Mouse (Mus musculus): ENCODE measurements around the gene Crebl2.

Gene Crebl2

DNA sequence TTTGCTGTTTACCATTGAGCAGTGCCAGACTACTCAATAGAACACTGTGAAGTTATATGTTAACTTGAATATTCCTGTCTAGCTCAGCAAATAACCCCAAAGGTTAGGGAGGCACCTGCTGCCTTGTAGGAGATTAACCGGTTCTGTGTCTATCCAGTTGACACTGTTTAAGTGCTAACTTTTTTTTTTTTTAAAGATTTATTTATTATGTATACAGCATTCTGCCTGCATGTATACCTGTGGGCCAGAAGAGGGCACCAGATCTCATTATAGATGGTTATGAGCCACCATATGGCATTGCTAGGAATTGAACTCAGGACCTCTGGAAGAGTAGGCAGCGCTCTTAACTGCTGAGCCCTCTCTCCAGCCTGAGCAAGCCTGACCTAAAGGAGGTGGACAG lies 43.1 kb downstream of the Crebl2 start:
- no peak for DNase-seq (ENCODE audit: low spot score)

DNA sequence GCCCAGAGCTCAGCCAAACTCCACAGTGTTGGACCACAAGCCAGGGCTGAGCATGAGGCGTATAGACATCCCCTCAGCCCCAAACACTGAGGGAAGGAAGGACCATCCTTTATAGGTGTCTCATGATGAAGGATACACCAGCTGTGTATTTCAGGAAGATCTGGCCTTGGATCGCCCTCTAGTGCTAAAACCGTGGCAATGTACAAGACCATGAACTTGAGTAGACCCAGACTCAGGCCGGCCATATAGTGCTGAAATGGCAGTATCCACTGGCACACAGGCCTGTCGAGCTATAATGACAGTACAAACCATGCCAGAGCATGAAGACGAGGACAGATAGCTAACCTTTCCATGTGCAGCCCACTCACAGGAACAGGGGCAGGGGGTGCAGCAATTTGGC lies 46.8 kb downstream of the Crebl2 start:
- no peak for DNase-seq (ENCODE audit: low spot score)

DNA sequence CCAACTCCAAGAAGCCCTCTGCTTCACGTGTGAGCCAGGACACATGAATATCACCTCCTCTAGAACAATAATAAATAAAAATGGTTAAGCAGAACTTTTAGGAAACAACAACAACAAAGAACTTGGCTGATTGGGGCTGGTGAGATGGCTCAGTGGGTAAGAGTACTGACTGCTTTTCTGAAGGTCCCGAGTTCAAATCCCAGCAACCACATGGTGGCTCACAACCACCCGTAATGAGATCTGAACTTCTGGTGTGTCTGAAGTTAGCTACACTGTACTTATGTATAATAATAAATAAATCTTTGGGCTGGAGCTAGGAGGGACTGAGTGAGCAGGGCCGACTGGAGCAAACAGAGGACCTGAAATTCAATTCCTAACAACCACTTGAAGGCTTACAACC lies 47.3 kb downstream of the Crebl2 start:
- DNase-seq (ENCODE audit: low spot score), result no peak

DNA sequence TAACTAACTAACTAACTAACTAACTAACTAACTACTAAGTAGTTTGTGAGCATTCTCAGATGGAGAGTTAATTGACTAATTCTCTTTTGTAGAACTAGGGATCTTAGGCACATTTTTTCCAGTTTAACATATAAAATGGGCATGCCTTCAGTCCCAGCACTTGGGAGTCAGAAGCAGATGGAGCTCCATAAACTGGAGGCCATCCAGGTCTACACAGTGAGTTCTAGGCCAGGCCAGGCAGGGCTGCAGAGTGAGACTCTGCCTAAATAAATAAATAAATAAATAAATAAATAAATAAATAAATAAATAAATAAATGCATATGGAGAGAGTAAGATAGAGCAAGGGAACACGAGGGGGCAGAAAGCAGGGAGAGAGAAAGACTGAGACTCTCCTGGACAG lies 47.9 kb downstream of the Crebl2 start:
- DNase-seq (ENCODE audit: low spot score), result no peak

DNA sequence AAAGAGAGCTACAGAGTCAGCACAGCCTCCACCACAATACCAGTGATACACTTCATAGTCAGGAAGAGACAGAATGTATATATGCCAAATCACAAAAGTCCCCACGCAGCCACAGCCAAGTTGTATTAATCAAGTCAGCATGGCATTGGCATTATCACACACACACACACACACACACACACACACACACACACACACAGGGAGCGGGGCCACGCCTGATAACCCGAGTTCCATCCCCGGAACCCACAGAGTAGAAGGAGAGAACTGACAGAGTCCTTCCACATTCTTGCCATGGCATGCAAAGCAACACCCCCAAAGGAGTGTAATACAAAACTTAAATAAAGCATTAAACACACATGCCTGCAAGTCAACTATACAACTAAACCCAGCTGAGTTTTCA lies 49.6 kb downstream of the Crebl2 start:
- DNase-seq (ENCODE audit: low spot score), result no peak

DNA sequence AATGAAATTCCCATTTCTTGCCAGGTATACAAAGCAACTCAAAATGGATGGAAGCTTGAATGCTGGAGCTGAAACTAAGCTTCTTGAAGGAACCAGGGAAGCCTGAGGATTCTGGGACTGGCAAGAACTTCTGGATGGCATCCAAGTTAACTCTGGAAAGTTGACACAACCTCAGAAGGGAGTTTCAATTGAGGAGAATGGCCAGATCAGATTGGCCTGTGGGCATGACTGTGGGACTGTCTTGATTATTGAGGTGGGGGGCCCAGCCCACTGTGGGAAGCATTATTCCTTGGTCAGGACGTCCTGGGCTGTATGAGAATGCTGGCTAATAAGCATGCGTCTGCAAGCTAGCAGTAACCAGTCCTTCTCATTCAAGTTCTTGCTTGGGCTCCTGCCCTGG lies 50.1 kb downstream of the Crebl2 start:
- DNase-seq (ENCODE audit: low spot score), result no peak

DNA sequence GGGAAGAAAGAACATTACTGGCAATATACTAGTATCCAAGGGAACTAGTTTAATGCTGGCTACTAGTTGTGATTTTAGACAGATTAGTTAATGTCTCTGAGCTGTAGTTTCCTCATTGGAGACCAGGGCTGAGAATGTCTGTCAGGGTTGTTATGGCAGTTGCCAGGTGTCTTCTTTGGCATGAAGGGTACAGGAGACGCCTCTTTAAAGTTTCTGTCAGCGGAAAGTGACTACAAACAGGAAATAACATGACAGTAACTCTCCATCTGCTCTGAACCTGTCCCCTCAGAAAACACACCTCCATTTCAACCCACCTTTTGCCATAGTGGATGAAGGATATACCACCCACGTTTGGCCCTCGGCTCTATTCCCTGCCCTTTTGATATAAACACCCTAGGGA lies 53.7 kb downstream of the Crebl2 start:
- DNase-seq (ENCODE audit: low spot score), result no peak

DNA sequence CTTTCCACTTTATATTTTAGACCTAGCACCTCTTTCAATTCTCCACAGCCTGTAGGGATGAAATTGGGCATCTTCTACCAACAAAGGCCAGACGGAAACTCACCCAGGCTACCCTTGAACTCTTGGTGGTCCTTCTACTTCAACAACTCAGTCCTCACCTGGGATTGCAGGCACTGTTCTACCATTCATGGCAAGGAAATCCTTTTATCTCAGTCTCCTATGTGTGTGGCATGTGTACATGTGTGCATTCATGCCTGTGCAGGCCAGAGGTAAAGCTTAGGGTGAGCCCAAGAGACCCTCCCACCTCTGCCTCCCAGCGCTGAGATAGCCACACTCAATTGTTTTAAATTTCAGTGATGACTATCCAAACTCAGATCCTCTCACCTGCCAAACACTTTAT lies 55.6 kb downstream of the Crebl2 start:
- DNase-seq (ENCODE audit: low spot score), result no peak

DNA sequence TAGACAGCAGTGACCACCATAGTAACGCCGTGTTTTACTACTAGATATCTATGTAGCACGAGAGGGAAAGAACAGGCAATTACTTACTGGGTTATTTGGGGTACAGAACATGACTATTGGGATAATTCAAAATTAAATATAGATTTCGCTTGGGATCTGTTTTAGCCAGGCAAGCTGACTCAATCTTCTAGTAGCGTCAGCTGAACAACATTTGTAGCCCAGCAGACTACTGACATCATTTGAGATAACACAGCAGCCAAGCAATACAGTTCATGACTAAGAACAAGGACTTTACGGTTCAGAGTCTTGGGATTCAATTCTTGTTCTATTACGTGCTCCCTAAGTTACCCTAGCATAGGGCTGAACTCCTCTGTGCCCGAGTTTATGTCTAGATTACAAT lies 56.5 kb downstream of the Crebl2 start:
- DNase-seq (ENCODE audit: low spot score), result no peak

DNA sequence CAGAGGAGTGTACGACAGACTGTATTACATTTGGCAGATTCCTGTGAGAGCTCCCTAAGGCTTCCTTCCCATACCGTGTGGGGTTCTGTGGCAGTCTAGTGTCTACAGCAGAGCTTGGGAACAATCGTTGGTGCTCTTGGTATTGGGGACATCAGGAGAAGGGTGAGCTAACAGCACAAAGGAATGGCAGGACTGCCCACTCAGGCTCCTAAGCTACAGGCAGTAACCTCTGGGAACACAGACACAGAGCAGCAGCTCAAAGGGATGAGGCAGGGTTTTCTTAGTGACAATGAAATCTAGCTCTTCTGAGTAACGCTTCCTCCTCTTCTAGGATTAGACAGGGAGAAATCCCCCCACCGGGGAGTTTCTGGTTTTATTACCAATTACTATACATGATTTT lies 57.1 kb downstream of the Crebl2 start:
- no peak for DNase-seq (ENCODE audit: low spot score)

DNA sequence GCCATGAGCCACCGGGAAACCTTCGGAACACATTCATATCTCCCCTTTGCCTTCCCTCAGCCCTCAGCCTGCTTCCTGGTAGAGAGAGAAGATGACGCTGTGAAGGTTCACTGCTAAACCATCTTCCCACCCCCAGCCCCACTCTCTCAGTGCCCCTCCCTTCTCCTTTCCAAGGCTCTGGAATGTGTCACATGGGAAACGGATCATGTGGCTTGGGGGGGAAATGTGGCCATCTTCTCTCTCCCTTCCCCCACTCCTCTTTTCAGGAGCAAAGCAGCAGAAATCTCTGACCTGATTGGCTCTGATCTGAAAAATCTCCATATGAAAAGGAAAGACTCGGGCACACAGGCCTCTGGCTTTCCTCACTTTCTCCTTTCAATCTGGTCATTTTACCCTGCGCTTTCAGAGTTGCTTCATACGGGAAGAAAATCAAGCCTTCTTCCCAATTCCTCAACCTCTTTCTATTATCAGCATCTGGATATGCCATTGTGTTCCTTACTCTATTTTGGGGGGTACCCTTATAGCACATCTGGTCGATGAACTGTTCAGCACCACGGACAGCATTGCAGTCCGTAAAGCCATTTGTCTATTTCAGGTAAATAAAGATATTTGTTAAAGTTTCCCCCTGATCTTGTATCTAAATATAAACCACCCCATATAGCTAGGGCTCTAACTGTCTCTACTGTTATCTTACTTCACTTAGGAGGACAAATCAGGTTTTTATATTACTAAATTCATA lies 57.9 kb downstream of the Crebl2 start:
- no peak for DNase-seq (ENCODE audit: low spot score)

DNA sequence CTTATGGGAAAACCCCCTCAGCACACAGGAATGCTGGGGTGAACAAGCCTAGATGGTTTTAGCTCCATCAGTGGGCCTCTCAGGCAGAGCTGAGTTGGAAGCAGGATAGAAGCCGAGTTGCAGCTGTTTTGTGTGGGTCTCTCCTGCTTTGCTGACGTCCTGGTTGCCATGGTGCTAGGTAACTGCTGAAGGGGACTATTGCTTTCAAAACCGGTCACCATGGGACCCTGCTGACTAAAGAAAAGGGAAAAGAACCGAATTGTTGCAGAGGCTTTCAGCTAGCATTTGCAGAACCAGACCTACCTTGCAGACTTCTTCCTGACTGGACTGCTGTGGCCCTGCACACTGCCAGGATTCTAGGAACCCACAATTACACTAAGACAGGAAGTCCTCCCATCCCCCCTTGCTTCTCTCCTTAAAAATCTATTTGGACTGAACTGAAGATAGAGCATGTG lies 58.6 kb downstream of the Crebl2 start:
- no peak for DNase-seq (ENCODE audit: low spot score)

DNA sequence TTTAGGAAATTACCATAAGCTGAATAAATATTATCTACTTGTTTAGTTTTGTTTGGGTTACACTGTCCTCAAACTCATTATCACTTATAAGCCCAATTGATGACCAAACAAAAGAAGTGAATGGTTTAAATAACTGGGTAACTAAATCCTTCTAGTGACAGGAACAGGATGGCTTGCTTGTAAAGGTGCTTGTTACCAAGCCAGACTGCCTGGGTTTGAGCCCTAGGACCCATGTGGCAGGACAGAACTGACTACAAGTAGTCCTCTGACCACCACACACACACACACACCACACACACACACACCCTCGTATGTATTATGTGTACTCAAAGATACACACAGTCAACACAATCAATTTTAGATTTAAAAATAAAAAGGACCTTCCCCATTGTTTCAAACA lies 59.8 kb downstream of the Crebl2 start:
- no peak for DNase-seq (ENCODE audit: low spot score)

DNA sequence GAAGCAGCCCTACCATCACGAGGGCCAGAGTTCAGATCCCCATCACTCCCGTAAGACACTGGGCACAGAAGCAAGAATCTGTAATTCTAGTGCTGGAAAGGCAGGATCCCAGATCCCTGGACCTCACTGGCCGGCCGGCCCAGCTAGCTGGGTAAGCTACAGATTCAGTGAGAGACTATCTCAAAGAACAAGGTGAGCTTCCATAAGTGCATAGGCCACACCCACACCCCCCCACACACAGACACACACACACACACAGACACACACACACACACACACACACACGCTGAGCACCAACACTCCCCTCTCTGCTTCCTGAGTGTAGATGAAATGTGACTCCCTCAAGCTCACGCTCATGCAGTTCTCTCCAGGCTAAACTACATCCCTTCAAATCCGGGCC lies 60.5 kb downstream of the Crebl2 start:
- no peak for DNase-seq (ENCODE audit: low spot score)

DNA sequence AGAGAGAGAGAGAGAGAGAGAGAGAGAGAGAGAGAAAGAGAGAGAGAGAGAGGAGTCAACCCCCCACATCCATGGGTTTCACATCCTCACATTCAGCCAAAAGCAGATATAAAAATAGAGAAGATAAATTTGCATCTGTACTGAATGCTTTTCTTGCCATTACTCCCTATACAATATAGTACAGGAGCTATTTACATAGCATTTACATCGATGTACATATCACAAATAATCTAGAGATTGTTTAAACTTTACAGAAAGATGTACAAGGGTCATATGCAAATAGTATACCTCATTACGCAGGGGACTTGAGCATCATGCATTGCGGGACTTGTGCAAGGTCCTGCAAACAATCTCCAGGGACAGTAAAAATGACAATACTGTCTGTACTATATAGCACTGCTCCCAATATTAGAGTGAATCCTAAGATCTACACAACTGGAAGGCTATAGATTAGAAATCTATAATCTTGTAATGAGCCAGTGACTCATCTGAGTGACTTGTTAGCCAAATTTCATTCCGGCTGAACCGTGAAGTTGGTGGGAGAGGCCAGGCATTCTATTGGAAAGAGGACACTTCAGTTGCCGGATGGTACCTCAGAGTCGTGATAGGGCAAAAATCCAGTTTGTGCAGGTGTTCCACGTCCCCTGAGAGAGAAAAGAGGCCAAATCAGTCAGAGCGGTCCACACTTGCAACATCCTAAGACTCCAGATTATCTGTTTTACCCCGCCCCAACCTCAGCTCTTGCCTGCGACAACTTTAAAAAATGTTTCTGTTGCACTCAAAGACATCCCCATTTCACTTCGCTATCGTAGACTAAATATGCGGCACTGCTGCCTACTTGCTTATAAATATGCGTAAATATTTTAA lies 66.8 kb downstream of the Crebl2 start:
- DNase-seq (ENCODE audit: low spot score), result no peak

DNA sequence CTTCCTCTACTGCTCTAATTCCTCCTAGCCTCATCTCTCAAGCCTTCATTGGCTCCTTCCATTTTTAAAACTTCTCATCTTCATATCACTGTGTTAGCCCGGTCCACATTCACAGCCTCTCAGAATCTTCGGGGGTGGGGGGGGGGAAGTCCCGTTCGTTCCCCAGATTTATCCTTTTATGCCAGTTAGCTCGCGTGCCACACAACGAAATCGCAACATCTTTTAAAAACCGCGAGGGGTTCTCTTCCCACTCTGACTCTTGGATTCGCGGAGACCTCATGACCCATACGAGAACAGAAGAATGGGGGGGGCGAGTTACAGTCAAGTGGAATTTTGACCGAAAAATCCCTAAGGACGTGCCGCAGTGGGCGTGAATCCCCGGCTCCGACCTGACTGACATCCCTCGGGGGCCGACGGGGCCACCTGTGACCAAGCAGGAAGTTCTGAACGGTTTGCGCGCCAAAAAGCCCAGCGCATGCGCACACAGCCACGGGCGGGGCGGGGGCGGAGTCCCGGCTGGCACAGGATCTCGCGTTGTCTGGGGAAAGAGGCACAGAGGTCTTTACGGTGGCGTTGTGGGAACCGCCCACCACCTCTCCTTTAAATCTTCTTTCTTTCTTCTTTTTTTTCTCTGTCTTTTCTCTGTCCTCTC lies 67.6 kb downstream of the Crebl2 start:
- peak; percentile 95 for DNase-seq (ENCODE audit: low spot score)

DNA sequence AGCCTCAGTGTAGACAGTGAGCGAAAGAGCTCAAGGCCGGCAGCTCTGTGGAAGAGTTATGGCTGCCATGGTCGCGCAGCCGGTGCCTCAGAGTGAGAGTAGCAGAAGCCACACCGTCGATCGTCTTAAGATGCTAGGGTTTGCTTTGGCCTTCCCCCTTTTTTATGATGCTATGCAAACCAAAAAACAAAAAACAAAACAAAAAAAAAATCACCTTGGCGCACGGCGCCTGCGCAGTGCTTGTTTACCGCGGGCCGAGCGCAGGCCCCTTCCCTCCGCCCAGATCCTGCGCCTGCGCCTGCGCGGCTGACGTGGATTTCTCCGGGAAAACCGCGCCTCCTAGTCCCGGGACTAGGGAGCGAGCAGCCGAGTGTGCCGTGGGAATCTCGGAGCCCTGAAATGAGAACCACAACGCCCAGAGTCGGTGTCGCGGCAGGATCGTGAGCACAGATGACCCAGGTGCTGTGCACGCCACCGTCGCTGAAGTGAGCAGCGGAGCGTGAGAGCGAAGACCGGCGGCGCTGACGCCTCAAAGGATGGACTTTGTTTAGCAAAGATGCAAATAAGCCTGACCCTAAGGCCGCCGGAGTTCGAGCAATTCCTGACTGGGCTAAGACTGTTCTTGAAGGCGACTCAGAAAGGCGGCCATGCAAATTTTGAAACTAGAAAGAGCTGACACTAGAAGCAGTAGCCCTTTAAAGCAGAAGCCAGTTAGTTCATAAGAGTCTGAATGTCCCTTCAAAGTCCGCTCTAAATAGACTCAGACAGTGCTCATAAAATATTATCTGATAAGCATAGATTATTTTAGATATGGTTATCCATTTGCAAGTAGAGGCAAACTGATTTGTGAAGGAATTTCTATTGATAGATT lies 68.4 kb downstream of the Crebl2 start, which contains the start of gene Gpr19:
TSS of gene Gpr19 (minus strand) at position 484 of the 871 bp plus-strand sequence.
- peak; percentile 91 for DNase-seq (ENCODE audit: low spot score)

DNA sequence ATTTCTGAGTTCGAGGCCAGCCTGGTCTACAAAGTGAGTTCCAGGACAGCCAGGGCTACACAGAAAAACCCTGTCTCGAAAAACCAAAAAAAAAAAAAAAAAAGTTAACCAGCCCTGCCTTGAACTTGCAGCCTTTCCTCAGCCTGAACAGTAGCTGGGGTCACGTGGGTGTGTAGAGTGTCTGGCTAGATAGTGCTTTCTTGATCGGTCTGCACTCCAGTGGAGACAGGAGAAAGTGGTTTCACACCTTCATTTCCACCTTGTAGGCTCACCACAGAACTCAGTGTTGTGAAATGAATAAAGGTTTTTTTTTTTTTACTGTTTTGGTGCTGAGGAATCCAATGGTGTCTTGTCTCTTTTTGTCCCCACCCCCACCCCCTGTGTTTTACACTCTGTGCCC lies 73.4 kb downstream of the Crebl2 start:
- no peak for DNase-seq (ENCODE audit: low spot score)

DNA sequence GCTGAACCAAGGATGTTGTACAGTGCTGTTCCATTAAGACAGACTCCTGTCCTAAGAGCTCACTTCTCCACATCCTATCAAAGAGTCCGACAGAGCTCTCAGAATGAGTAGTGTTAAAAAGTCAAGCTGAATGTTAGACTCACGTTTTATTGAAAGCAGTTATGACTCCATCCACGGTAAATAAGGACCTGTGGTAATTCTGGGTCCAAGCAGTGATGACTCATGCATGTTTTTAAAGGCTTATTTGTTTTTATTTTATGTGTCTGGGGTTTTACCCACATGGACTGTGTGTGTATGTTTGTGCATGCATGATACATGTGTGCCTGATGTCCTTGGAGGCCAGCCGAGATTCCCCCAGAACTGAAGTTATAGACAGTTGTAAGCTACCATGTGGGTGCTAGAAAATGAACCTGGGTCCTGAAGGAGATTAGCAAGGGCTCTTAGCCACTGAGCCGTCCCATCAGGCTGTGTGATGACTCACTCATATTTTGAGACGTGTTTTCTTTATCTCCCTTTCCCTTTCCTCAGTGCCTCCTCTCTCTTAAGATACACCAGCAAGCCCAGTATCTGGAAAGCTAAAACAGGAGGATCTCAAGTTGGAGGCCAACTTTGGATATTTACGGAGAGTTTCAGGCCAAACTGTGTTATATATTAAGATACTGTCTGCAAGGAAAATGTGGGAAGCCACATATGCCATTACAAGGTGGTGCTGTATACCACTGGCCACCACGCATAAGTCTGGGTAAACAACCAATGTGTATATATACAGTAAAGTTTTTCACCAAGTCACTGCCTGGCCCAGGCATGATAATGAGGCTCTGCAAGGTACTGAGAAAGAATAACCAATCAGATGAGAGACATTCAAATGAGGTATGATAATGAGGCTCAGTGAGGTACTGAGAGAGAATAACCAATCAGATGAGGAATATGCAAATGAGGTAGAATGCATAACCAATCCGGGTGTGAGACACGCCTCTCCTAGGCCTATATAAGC lies 74.2 kb downstream of the Crebl2 start:
- no peak for DNase-seq (ENCODE audit: low spot score)

DNA sequence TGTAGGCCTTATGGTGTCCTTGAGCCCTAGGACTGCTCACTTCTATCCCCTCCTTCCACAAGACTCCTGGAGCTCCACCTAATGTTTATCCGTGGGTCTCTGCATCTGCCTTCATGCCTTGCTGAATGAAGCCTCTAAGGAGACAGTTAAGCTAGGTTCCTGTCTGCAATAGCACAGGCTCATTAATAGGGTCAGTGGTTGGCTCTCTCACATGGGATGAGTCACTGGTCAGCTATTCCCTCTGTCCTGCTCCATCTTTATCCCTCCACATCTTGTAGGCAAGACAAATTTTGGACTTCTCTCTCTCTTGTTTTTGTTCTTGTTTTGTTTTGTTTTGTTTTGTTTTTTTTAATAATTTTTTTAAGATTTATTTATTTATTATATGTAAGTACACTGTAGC lies 75.9 kb downstream of the Crebl2 start:
- no peak for DNase-seq (ENCODE audit: low spot score)
